Mouse (Mus musculus): ENCODE data around the gene Rnase13.

The Rnase13 gene

DNA sequence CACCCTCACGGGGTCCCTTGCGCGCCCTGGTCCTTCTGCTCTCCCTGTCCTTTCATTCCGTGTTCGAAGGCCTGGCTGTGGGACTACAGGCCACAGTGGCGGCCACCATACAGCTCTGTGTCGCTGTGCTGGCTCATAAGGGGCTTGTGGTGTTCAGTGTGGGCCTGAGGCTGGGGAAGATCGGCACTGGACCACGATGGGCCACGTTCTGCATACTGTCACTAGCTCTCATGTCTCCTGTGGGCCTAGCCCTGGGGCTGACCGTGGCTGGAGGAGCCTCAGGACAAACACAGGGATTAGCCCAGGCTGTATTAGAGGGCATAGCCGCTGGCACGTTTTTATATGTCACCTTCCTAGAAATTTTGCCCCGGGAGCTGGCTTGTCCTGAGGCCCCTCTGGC lies 27.5 kb downstream of the Rnase13 start:
- TF ChIP-seq CTCF (conservative IDR thresholded peaks at IDR 0.05; ENCODE audit: low read length), result no peak
- no peak for TF ChIP-seq POU5F1 (IDR thresholded peaks at IDR 0.05; ENCODE audit: borderline replicate concordance, low read length)
- Histone ChIP-seq H3K9me3 (ENCODE audit: low read length) (no peaks in the 10 kb centered on the region), H3K36me3 (ENCODE audit: insufficient read depth, low read length) (peaks cover 19% of the 10 kb centered on the region), H3K4me3 (replicated peaks; ENCODE audit: low read length) (0 out of 2 replicates have a peak overlapping the region, but pooled peaks have one; percentile 4), H3K27me3 (ENCODE audit: insufficient read depth, low read length) (peaks cover 16% of the 10 kb centered on the region), H3K4me1 (replicated peaks; ENCODE audit: low read depth, low read length) (peaks cover 45% of the 10 kb centered on the region)

- no peak for TF ChIP-seq CTCF (conservative IDR thresholded peaks at IDR 0.05; ENCODE audit: low read length)
- TF ChIP-seq POU5F1 (IDR thresholded peaks at IDR 0.05; ENCODE audit: borderline replicate concordance, low read length), result no peak
- TF ChIP-seq NANOG (IDR thresholded peaks at IDR 0.05; ENCODE audit: borderline replicate concordance, low read length), result no peak
Observed at GRCm38 (mm10) chr14:51893809-51894208, 28.8 kb downstream of the Rnase13 start.

GRCm38 (mm10) chr14:51893094-51893794 lies 29.3 kb downstream of the Rnase13 start:
- no peak for TF ChIP-seq POU5F1 (IDR thresholded peaks at IDR 0.05; ENCODE audit: borderline replicate concordance, low read length)
- no peak for TF ChIP-seq CTCF (conservative IDR thresholded peaks at IDR 0.05; ENCODE audit: low read length)
- no peak for TF ChIP-seq NANOG (IDR thresholded peaks at IDR 0.05; ENCODE audit: borderline replicate concordance, low read length)

More at GRCm38 (mm10) chr14:51893809-51894208, 28.8 kb downstream of the Rnase13 start:
- 0 out of 2 replicates have a peak overlapping the region, but pooled peaks have one; percentile 3 for H3K4me3 ChIP-seq (replicated peaks; ENCODE audit: low read length)
- H3K36me3 ChIP-seq (ENCODE audit: insufficient read depth, low read length), result peaks cover 31% of the 10 kb centered on the region
- peaks cover 16% of the 10 kb centered on the region for H3K27me3 ChIP-seq (ENCODE audit: insufficient read depth, low read length)
- no peaks in the 10 kb centered on the region for H3K9me3 ChIP-seq (ENCODE audit: low read length)
- H3K4me1 ChIP-seq (replicated peaks; ENCODE audit: low read depth, low read length), result peaks cover 42% of the 10 kb centered on the region

DNA sequence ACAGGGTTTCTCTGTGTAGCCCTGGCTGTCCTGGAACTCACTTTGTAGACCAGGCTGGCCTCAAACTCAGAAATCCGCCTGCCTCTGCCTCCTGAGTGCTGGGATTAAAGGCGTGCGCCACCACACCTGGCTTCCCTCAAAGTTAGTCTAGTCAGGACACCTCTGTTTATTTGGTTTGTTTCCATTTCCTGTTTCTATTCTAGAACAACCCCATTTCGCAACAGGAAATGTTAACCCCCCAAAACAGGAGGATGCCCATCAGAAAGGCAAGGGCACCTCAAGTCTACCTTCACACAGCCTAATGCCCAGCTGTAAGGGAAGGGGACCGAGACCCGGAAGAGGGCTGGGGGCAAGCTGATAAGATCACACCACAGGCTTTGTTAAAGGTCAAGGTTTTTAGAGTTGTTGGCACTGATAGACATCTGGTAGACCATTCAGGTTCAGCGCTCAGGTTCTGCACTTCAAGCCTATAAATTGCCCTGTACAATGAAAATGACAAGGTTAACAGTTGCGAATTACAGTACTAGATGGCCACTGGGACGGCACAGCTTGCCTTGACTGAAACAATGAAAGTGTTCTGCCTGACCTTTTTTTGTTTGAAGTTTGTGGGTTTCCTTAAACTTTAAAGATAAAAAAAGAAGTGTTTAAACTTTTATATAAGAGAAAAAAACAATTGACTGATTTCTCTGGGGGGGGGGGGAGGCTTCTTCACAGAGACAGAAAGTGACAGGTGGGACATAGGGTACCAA lies 30.2 kb downstream of the Rnase13 start, which contains the start of gene Slc39a2:
TSS of gene Slc39a2 (plus strand) at position 699 of the 749 bp plus-strand sequence.
- Histone ChIP-seq H3K36me3 (ENCODE audit: insufficient read depth, low read length) (peaks cover 44% of the 10 kb centered on the region), H3K9me3 (ENCODE audit: low read length) (no peaks in the 10 kb centered on the region), H3K27me3 (ENCODE audit: insufficient read depth, low read length) (peaks cover 16% of the 10 kb centered on the region), H3K4me1 (replicated peaks; ENCODE audit: low read depth, low read length) (peaks cover 42% of the 10 kb centered on the region), H3K4me3 (replicated peaks; ENCODE audit: low read length) (0 out of 2 replicates have a peak within 1 kb of the TSS, but pooled peaks have one; percentile 3)
- peak; percentile 87 for TF ChIP-seq NANOG (IDR thresholded peaks at IDR 0.05; ENCODE audit: borderline replicate concordance, low read length)
- TF ChIP-seq CTCF (conservative IDR thresholded peaks at IDR 0.05; ENCODE audit: low read length), result no peak

More at GRCm38 (mm10) chr14:51893094-51893794, 29.3 kb downstream of the Rnase13 start:
- Histone ChIP-seq H3K27me3 (ENCODE audit: insufficient read depth, low read length) (peaks cover 16% of the 10 kb centered on the region), H3K4me3 (replicated peaks; ENCODE audit: low read length) (0 out of 2 replicates have a peak overlapping the region, but pooled peaks have one; percentile 3), H3K9me3 (ENCODE audit: low read length) (no peaks in the 10 kb centered on the region), H3K36me3 (ENCODE audit: insufficient read depth, low read length) (peaks cover 37% of the 10 kb centered on the region), H3K4me1 (replicated peaks; ENCODE audit: low read depth, low read length) (peaks cover 42% of the 10 kb centered on the region)

GRCm38 (mm10) chr14:51889833-51890232 lies 32.7 kb downstream of the Rnase13 start:
- Histone ChIP-seq H3K4me1 (replicated peaks; ENCODE audit: low read depth, low read length) (peaks cover 53% of the 10 kb centered on the region), H3K36me3 (ENCODE audit: insufficient read depth, low read length) (peaks cover 52% of the 10 kb centered on the region), H3K27me3 (ENCODE audit: insufficient read depth, low read length) (peaks cover 3% of the 10 kb centered on the region), H3K9me3 (ENCODE audit: low read length) (no peaks in the 10 kb centered on the region), H3K4me3 (replicated peaks; ENCODE audit: low read length) (no peak overlapping the region)
- TF ChIP-seq CTCF (conservative IDR thresholded peaks at IDR 0.05; ENCODE audit: low read length), result no peak
- peak; percentile 75; the same call in 1 of the 2 replicates for TF ChIP-seq POU5F1 (IDR thresholded peaks at IDR 0.05; ENCODE audit: borderline replicate concordance, low read length)
- no peak for TF ChIP-seq NANOG (IDR thresholded peaks at IDR 0.05; ENCODE audit: borderline replicate concordance, low read length)

DNA sequence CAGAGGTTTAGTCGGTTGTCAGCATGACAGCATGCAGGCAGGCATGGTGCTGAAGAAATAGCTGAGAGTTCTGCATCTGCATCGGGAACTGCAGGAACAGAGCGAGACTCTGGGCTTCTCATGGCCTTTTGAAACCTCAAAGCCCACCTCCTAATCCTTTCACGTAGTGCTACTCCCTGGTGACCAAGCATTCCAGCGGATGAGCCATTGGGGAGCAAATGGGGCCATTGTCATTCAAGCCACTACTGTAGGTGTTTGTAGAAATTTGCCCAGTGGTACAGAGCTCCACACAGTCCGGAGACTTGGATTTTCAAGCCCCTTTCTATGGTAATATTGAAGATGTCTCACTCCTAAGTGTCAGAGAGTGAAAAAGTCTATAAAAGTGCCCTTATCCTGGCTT lies 36.5 kb downstream of the Rnase13 start:
- no peaks in the 10 kb centered on the region for H3K9me3 ChIP-seq (ENCODE audit: low read length)
- H3K27me3 ChIP-seq (ENCODE audit: insufficient read depth, low read length), result no peaks in the 10 kb centered on the region
- H3K4me1 ChIP-seq (replicated peaks; ENCODE audit: low read depth, low read length), result peaks cover 25% of the 10 kb centered on the region
- H3K4me3 ChIP-seq (replicated peaks; ENCODE audit: low read length), result peak overlapping the region; percentile 94
- TF ChIP-seq NANOG (IDR thresholded peaks at IDR 0.05; ENCODE audit: borderline replicate concordance, low read length) (no peak), CTCF (conservative IDR thresholded peaks at IDR 0.05; ENCODE audit: low read length) (no peak), POU5F1 (IDR thresholded peaks at IDR 0.05; ENCODE audit: borderline replicate concordance, low read length) (no peak)
- H3K36me3 ChIP-seq (ENCODE audit: insufficient read depth, low read length), result peaks cover 43% of the 10 kb centered on the region

DNA sequence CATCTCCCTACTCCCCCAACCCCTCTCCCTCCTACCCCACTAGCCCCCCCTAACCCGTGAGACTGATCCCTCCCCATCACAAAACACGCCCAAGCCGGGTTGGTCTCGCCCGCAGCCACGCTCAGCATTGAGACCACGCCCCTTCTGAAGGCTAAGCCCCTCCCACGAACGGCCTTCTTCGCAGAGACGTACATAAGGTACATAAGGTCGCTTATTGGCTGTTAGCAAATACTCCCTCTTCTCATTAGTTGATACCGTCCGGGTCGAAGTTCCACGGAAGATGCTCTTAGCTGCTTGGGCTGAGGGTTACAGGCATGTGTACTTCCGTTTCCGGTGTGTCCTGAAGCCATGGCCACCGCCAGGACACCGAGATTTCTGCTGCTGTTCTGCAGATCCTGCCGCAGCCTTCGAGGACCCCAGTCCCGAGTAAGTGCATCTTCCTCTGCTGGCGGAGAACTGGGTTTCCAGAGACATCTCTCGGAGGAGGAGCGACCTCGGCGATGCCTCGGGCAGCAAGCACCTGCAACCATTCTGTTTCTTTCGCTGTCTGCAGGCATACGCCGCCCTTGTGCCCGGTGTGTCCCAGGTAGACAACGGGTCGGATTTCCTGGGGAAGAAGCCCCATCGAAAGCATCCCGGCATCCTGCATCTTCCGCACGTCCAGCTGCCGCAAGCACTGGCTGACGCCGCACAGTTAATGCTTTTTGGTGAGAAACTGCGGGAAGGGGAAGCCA lies 37.8 kb downstream of the Rnase13 start, which contains the start of gene Mettl17:
TSS of gene Mettl17 (plus strand) at position 245 of the 734 bp plus-strand sequence.
- Histone ChIP-seq H3K27me3 (ENCODE audit: insufficient read depth, low read length) (no peaks in the 10 kb centered on the region), H3K9me3 (ENCODE audit: low read length) (no peaks in the 10 kb centered on the region)
- TF ChIP-seq CTCF (conservative IDR thresholded peaks at IDR 0.05; ENCODE audit: low read length) (no peak), POU5F1 (IDR thresholded peaks at IDR 0.05; ENCODE audit: borderline replicate concordance, low read length) (no peak)

More for the DNA sequence above, 37.8 kb downstream of the Rnase13 start, which contains the start of gene Mettl17:
- peaks cover 30% of the 10 kb centered on the region for H3K36me3 ChIP-seq (ENCODE audit: insufficient read depth, low read length)
- peak within 1 kb of the TSS; percentile 94 for H3K4me3 ChIP-seq (replicated peaks; ENCODE audit: low read length)
- H3K4me1 ChIP-seq (replicated peaks; ENCODE audit: low read depth, low read length), result peaks cover 24% of the 10 kb centered on the region

Measured in E14TG2a.4 (cell line).